Mouse (Mus musculus) liver, embryonic 14.5 days (tissue): Measurements from ENCODE around the gene Gm43064. TPM values are rescaled to one million over a fixed set of nuclear protein-coding genes. Genes with fewer than 3 reads are reported as not detected.

Source experiments
- ATAC-seq: fragments of 200-750 bp; cut with Nextera tagmentation; 2 replicates; pipeline ENCODE4 v1.8.0; 2017; ENCODE audit warnings: moderate number of reproducible peaks, mild to moderate bottlenecking, moderate library complexity; ENCODE audit not compliant: insufficient read depth
- DNase-seq, 3 experiments: peaks; one replicate each; pipeline ENCODE4 v3.0.0-alpha.2; 2012 to 2013; ENCODE audit warnings: low read depth in 3 of 3, low spot score in 3 of 3
- H3K27ac ChIP-seq: fragments of 300-500 bp; sonication (generic); 2 replicates; pipeline ENCODE4 v1.5.1; 2014; ENCODE audit warnings: moderate library complexity, mild to moderate bottlenecking, control low read depth, inconsistent platforms
- H3K27me3 ChIP-seq: fragments of 300-500 bp; sonication (generic); 2 replicates; pipeline ENCODE4 v1.6.1; 2014; ENCODE audit warnings: mild to moderate bottlenecking, low read length, moderate library complexity; ENCODE audit not compliant: control insufficient read depth, insufficient read depth
- H3K36me3 ChIP-seq: fragments of 300-500 bp; sonication (generic); replicated peaks from 2 replicates; pipeline ENCODE4 v1.6.1; 2014; ENCODE audit warnings: low read depth; ENCODE audit not compliant: control insufficient read depth, insufficient read depth
- H3K4me1 ChIP-seq, 2 experiments: fragments of 200-500 bp in 1 of 2; fragments of 300-500 bp in 1 of 2; sonication (generic) in 1 of 2; replicated peaks; 2 replicates each; pipeline ENCODE4 v1.6.1; 2012 to 2014; ENCODE audit warnings: antibody characterized with exemption in 1 of 2, inconsistent platforms in 1 of 2, low read length in 1 of 2; ENCODE audit not compliant: control insufficient read depth in 2 of 2, insufficient read depth in 2 of 2
- H3K4me2 ChIP-seq: fragments of 300-500 bp; sonication (generic); 2 replicates; pipeline ENCODE4 v1.6.1; 2014; ENCODE audit warnings: low read depth, mild to moderate bottlenecking, control low read depth, moderate library complexity
- H3K4me3 ChIP-seq, 2 experiments: fragments of 200-500 bp in 1 of 2; fragments of 300-500 bp in 1 of 2; sonication (generic) in 1 of 2; 2 replicates each; pipeline ENCODE4 v1.5.1; 2012 to 2014; ENCODE audit warnings: low read depth in 2 of 2, low read length in 2 of 2, mild to moderate bottlenecking in 2 of 2, control low read depth in 1 of 2, inconsistent platforms in 1 of 2, moderate library complexity in 1 of 2; ENCODE audit not compliant: insufficient read depth in 1 of 2
- H3K9ac ChIP-seq: fragments of 300-500 bp; sonication (generic); replicated peaks from 2 replicates; pipeline ENCODE4 v1.6.1; 2014; ENCODE audit warnings: mild to moderate bottlenecking, control low read depth, moderate library complexity
- H3K9me3 ChIP-seq: fragments of 300-500 bp; sonication (generic); 2 replicates; pipeline ENCODE4 v1.6.1; 2016; ENCODE audit warnings: low read length, mixed read lengths; ENCODE audit not compliant: control insufficient read depth
- CTCF ChIP-seq: IDR thresholded peaks from 2 replicates; pipeline ENCODE4 v1.5.1; 2016; ENCODE audit warnings: antibody characterized with exemption, low read depth, control low read depth
- EP300 ChIP-seq: IDR thresholded peaks from 2 replicates; pipeline ENCODE4 v1.6.1; 2016; ENCODE audit warnings: antibody characterized with exemption, low read depth
- WGBS: fragments of 180-500 bp; shearing (Covaris S2); extraction: QIAGEN DNeasy Blood & Tissue Kit; methylation state at CpG from one replicate; pipeline ENCODE4 v1.1.7; 2014; ENCODE audit not compliant: insufficient replicate concordance; 5-methylcytosine and 5-hydroxymethylcytosine counted together
- polyA plus RNA-seq, 2 experiments: library from polyadenylated mRNA; depleted of rRNA in 1 of 2; stranded (reverse) in 1 of 2; unstranded in 1 of 2; fragments of >200 nt; fragmentation: Nextera tagmentation in 1 of 2; extraction: Ambion mirVana in 1 of 2; gene quantifications; 2 replicates each; pipeline versions ENCODE4 v1.2.1 to v1.2.3; 2012 to 2014

Gene Gm43064
- polyA plus RNA-seq, 2 experiments = 0.10 to 1.6 TPM

GRCm38 (mm10) chr3:103862721-103863220 lies 53.4 kb downstream of the Gm43064 start:
- Histone ChIP-seq H3K27me3 (no peaks in the 10 kb centered on the region), H3K9ac (no peak overlapping the region), H3K27ac (no peak overlapping the region), H3K4me2 (no peak overlapping the region), H3K4me1 (peaks cover 0 to 4% of the 10 kb centered on the region in 2 experiments; a peak in 1 of 4 replicates), H3K4me3 (no peak overlapping the region), H3K36me3 (no peaks in the 10 kb centered on the region), H3K9me3 (no peaks in the 10 kb centered on the region)
- TF ChIP-seq CTCF (no peak), EP300 (no peak)
- 66% methylated on average over 4 of the region's 4 CpGs for WGBS
- ATAC-seq (no peak), DNase-seq (no peak)

DNA sequence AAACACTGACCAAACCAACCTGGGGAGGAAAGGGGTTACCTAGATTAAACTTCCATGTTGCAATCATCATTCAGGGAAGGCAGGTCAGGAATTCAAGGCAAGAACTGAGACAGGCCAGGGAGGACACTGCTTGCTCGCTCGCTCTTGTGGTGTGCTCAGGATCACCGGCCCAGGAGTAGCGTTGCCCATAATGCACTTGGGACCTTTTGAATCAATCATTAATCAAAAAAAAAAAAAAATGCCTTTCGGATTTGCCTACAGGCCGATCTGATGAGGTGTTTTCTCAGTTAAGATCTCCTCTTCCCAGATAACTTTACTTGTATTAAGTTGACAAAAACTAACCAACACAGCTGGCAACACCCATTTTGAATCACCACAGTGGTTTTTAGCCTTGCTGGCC lies 54.8 kb downstream of the Gm43064 start:
- H3K27ac ChIP-seq = no peak overlapping the region
- no peak overlapping the region for H3K4me2 ChIP-seq
- H3K9ac ChIP-seq = no peak overlapping the region
- no peak overlapping the region for H3K4me3 ChIP-seq
- no peak for TF ChIP-seq EP300
- no peak for TF ChIP-seq CTCF
- H3K4me1 ChIP-seq = no peaks in the 10 kb centered on the region
- H3K9me3 ChIP-seq = no peaks in the 10 kb centered on the region
- DNase-seq = no peak
- no peaks in the 10 kb centered on the region for H3K27me3 ChIP-seq
- ATAC-seq = no peak
- H3K36me3 ChIP-seq = no peaks in the 10 kb centered on the region
- 74% methylated on average over 6 of the region's 6 CpGs for WGBS

DNA sequence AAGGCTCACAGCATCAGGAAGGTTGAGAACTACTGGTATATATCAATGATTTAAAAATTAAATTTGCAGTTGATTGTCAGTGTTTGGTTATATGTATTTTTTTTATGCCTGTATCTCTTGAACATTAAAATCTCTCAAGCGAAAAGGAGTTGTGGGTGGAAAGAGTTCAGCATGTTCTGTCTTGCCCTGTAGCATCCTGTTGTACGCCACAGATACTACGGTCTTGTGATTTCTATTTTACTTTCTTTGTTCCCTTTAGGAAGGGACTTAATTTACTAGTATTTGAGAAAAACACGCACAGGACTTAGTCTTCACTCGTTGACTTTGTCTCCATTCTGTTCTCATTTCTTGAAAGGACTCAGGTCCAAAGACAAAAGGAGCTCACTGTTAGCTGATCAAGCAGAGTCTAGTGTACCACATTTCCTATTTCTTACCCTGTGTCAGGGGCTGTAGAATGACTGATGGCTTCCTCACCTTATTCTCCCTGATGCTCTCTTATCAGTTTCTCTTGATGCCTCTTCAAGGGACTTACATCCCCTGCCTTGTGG lies 58.1 kb downstream of the Gm43064 start:
- H3K9ac ChIP-seq = no peak overlapping the region
- H3K4me1 ChIP-seq = no peaks in the 10 kb centered on the region
- H3K36me3 ChIP-seq = no peaks in the 10 kb centered on the region
- H3K27me3 ChIP-seq = no peaks in the 10 kb centered on the region
- no peak for ATAC-seq
- WGBS = 75% methylated on average over 5 of the region's 5 CpGs
- H3K4me2 ChIP-seq = no peak overlapping the region
- no peak for DNase-seq
- no peaks in the 10 kb centered on the region for H3K9me3 ChIP-seq
- no peak overlapping the region for H3K27ac ChIP-seq
- TF ChIP-seq EP300 (no peak), CTCF (no peak)
- H3K4me3 ChIP-seq = no peak overlapping the region

- H3K27ac ChIP-seq = no peak overlapping the region
- WGBS = 59% methylated on average over 4 of the region's 4 CpGs
- H3K4me1 ChIP-seq = no peaks in the 10 kb centered on the region
- H3K9ac ChIP-seq = no peak overlapping the region
- H3K4me3 ChIP-seq = no peak overlapping the region
- no peak overlapping the region for H3K4me2 ChIP-seq
- H3K36me3 ChIP-seq = no peaks in the 10 kb centered on the region
- DNase-seq = no peak
- H3K27me3 ChIP-seq = no peaks in the 10 kb centered on the region
- no peak for TF ChIP-seq CTCF
- no peak for TF ChIP-seq EP300
- ATAC-seq = no peak
- H3K9me3 ChIP-seq = no peaks in the 10 kb centered on the region
Observed at GRCm38 (mm10) chr3:103868008-103868407, 58.6 kb downstream of the Gm43064 start.

DNA sequence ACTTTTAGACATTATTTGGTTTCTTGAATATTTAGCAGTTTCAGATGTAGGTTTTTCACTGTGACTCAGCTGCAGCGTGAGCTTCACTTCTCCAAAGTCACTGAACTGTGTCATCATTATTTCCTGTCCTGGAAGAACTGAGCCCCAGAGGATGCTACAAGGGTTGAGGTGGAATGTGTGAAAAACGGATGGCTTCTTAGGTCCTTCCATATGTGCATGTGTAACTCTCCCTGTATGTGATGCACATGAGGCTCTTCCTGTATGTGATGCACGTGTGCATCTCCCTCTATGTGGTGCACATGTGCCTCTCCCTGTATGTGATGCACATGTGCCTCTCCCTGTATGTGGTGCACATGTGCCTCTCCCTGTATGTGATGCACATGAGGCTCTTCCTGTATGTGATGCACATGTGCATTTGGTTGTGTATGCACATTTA lies 63.3 kb downstream of the Gm43064 start:
- H3K27me3 ChIP-seq = no peaks in the 10 kb centered on the region
- H3K9me3 ChIP-seq = no peaks in the 10 kb centered on the region
- H3K4me3 ChIP-seq = no peak overlapping the region
- 0 out of 4 replicates have a peak, but pooled peaks cover 0 to 2% of the 10 kb centered on the region in 2 experiments for H3K4me1 ChIP-seq
- no peaks in the 10 kb centered on the region for H3K36me3 ChIP-seq
- ATAC-seq (no peak), DNase-seq (no peak)
- WGBS = 24% methylated on average over 3 of the region's 3 CpGs
- TF ChIP-seq EP300 (no peak), CTCF (no peak)
- no peak overlapping the region for H3K4me2 ChIP-seq
- no peak overlapping the region for H3K9ac ChIP-seq
- H3K27ac ChIP-seq = no peak overlapping the region
